Mouse (Mus musculus) kidney, adult 2 months (tissue): Measurements from ENCODE around the gene Srgap2. TPM values are rescaled to one million over a fixed set of nuclear protein-coding genes. Genes with fewer than 3 reads are reported as not detected.

Source experiments
- DNase-seq: peaks from one replicate; pipeline ENCODE4 v3.0.0; 2021
- H3K27ac ChIP-seq: fragments of 200-500 bp; 2 replicates; pipeline ENCODE4 v1.5.1; 2012; ENCODE audit warnings: low read depth, low read length, control low read depth, inconsistent platforms; ENCODE audit not compliant: insufficient read depth
- H3K27me3 ChIP-seq: fragments of 200-500 bp; replicated peaks from 2 replicates; pipeline ENCODE4 v1.6.1; 2012; ENCODE audit warnings: mild to moderate bottlenecking, moderate library complexity, low read length, inconsistent platforms; ENCODE audit not compliant: control insufficient read depth, insufficient read depth
- H3K36me3 ChIP-seq: fragments of 200-500 bp; 2 replicates; pipeline ENCODE4 v1.6.1; 2012; ENCODE audit warnings: mild to moderate bottlenecking, moderate library complexity, low read length, inconsistent platforms; ENCODE audit not compliant: control insufficient read depth, insufficient read depth
- H3K4me1 ChIP-seq: fragments of 200-500 bp; 2 replicates; pipeline ENCODE4 v1.6.1; 2011; ENCODE audit warnings: low read length; ENCODE audit not compliant: control insufficient read depth, insufficient read depth
- H3K4me3 ChIP-seq: fragments of 200-500 bp; 2 replicates; pipeline ENCODE4 v1.5.1; 2011; ENCODE audit warnings: mild to moderate bottlenecking, low read depth, low read length, control low read depth; ENCODE audit not compliant: insufficient read depth
- CTCF ChIP-seq: fragments of 200-500 bp; conservative IDR thresholded peaks from 2 replicates; pipeline ENCODE4 v1.5.1; 2011; ENCODE audit warnings: low read depth, mild to moderate bottlenecking, control low read depth, low read length, moderate library complexity, mixed read lengths; ENCODE audit not compliant: insufficient read depth, insufficient read length
- POLR2A ChIP-seq: fragments of 200-500 bp; IDR thresholded peaks from one replicate; pipeline ENCODE4 v1.6.1; 2011; ENCODE audit warnings: low read depth, low read length, control low read depth
- WGBS: fragments of 180-500 bp; shearing (Covaris S2); methylation state at CpG from one replicate; pipeline ENCODE4 v1.1.7; 2018; 5-methylcytosine and 5-hydroxymethylcytosine counted together
- polyA plus RNA-seq: library from polyadenylated mRNA; depleted of rRNA; stranded (reverse); fragments of >200 nt; gene quantifications from 2 replicates; pipeline ENCODE4 v1.2.3, GENCODE M21; 2012

The Srgap2 gene
- polyA plus RNA-seq, 1 experiment: 13.0 TPM

DNA sequence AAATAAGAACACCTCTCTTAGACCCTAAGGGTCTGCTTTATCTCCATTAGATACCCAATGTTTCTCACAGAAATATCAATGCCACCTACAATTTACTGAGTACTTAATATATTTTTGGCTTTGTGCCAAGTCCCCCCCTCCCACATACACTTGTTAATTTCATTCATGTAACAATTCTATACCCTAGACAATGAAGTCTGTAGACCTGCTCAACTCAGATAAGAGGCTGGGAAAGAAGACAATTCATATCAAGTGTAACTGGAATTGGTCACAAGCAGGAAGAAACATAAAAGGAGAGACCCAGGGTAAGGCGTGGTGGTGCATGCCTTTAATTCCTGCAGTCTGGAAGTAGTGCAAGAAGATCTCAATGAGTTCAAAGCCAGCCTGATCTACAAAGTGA, 169.9 kb downstream of the Srgap2 start:
- Histone ChIP-seq H3K27me3 (no peaks in the 10 kb centered on the region), H3K27ac (no peak overlapping the region), H3K4me1 (no peaks in the 10 kb centered on the region), H3K4me3 (no peak overlapping the region), H3K36me3 (peaks cover 6% of the 10 kb centered on the region)
- 81% methylated on average over 1 of the region's 1 CpGs for WGBS
- TF ChIP-seq POLR2A (no peak), CTCF (no peak)
- DNase-seq: no peak

DNA sequence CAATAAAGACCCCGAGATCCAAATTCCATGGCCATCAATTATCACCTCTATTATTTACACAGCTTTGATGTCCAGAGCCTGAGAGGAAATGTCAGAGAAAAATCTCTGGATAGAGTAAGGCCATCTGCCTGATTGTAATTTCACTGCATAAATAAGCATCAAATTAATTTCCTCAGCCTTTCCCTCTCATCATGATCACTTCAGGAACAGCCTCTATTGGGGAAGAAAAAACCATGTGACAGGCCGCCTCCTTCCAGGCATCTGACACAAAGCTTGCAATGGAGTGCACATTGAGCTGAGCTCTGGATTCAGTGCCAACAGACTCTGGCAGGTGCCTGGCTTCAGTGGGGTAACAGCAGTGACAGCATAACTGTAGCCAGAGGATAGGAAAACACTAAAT, 175.7 kb downstream of the Srgap2 start:
- WGBS: 58% methylated on average over 2 of the region's 2 CpGs
- no peak for TF ChIP-seq POLR2A
- no peak for TF ChIP-seq CTCF
- no peak overlapping the region for H3K4me3 ChIP-seq
- peaks cover 3% of the 10 kb centered on the region; the same call in 1 of the 2 replicates for H3K4me1 ChIP-seq
- no peak overlapping the region for H3K27ac ChIP-seq
- peaks cover 5% of the 10 kb centered on the region for H3K36me3 ChIP-seq
- no peaks in the 10 kb centered on the region for H3K27me3 ChIP-seq
- no peak for DNase-seq

DNA sequence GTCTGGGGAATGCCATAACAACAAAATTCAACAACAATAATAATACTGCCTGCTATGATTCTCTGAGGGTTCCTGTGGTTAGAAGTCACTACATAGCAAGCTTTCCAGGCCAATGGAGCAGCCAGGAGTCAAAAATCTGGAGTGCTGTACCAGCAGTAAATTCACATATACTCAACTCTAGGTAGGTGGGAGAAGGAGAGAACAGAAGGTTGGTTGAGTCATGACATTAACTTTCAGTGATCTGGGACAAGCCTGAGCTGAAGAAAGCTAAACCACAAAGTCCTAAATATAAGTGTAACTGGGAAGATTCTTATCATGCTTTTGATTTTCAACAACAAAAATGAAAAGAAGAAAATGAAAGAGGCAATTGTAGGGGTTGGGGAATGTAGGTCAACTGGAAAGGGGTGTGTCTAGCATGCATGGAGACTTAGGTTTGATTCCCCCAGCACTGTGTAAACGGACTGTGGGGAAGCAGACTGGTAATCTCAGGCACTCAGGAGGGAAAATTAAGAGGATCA, 177.1 kb downstream of the Srgap2 start:
- Histone ChIP-seq H3K27ac (no peak overlapping the region), H3K27me3 (no peaks in the 10 kb centered on the region), H3K4me3 (no peak overlapping the region), H3K4me1 (peaks cover 9% of the 10 kb centered on the region), H3K36me3 (peaks cover 1% of the 10 kb centered on the region; the same call in 1 of the 2 replicates)
- 56% methylated on average over 1 of the region's 1 CpGs for WGBS
- no peak for DNase-seq
- TF ChIP-seq POLR2A (no peak), CTCF (no peak)

DNA sequence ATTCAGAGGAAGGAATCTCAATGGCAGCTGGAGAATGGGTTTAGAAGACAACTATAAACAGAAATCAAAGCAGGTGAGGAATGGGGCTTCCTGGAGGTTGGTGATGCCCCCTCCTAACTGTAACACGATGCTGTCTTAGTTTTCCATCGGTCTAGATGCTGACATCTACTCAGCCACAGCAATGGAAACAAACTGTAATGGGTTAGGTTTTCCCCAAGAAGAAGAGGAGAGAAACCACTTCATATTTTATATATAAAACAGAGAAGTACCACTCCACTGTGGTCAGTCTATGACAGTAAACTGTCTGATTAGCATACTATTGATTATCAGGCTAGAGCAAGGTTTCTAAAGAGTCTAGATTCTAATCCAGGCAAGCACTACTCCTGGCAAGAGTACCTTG, 179.4 kb downstream of the Srgap2 start:
- WGBS: 79% methylated on average over 2 of the region's 2 CpGs
- Histone ChIP-seq H3K4me1 (peaks cover 9% of the 10 kb centered on the region), H3K27me3 (no peaks in the 10 kb centered on the region)

DNA sequence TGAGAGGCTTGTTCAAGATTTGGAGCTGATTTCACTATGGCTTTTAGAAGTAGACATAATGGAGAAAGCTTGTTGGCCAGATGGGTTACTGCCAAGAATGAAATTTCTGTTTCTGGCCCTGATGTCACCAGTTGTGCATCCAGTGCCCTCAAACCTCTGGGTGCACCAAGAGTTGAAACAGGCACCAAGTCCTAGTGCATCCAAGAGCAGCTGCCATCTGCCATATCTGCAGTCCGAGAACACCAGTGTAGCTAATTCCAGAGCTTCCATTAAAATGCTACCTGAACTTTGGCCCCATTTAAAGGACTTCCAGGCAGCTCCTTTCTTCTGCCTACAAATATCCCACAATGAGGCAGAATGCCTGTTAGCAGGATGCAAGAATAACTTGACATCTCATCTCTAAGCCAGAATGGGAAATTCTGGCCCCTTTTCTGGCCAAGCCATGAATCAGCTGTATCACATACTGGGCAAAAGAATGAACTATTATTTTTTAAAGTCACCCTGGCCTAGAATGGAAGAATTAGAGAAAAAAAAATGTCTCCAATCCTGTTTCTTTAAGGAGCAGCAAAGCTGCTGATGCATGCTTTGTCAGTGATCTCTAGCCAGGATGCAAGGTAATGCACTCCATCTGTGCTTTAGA, 180.1 kb downstream of the Srgap2 start:
- Histone ChIP-seq H3K4me3 (no peak overlapping the region), H3K27ac (no peak overlapping the region), H3K4me1 (peaks cover 9% of the 10 kb centered on the region), H3K36me3 (peaks cover 3% of the 10 kb centered on the region), H3K27me3 (no peaks in the 10 kb centered on the region)
- DNase-seq: peak; percentile 14
- no peak for TF ChIP-seq CTCF
- no peak for TF ChIP-seq POLR2A
- WGBS: 48% methylated on average over 1 of the region's 1 CpGs

More for the DNA sequence above, 179.4 kb downstream of the Srgap2 start:
- TF ChIP-seq CTCF: no peak
- H3K4me3 ChIP-seq: no peak overlapping the region
- no peak for DNase-seq
- no peak overlapping the region for H3K27ac ChIP-seq
- peaks cover 3% of the 10 kb centered on the region for H3K36me3 ChIP-seq

DNA sequence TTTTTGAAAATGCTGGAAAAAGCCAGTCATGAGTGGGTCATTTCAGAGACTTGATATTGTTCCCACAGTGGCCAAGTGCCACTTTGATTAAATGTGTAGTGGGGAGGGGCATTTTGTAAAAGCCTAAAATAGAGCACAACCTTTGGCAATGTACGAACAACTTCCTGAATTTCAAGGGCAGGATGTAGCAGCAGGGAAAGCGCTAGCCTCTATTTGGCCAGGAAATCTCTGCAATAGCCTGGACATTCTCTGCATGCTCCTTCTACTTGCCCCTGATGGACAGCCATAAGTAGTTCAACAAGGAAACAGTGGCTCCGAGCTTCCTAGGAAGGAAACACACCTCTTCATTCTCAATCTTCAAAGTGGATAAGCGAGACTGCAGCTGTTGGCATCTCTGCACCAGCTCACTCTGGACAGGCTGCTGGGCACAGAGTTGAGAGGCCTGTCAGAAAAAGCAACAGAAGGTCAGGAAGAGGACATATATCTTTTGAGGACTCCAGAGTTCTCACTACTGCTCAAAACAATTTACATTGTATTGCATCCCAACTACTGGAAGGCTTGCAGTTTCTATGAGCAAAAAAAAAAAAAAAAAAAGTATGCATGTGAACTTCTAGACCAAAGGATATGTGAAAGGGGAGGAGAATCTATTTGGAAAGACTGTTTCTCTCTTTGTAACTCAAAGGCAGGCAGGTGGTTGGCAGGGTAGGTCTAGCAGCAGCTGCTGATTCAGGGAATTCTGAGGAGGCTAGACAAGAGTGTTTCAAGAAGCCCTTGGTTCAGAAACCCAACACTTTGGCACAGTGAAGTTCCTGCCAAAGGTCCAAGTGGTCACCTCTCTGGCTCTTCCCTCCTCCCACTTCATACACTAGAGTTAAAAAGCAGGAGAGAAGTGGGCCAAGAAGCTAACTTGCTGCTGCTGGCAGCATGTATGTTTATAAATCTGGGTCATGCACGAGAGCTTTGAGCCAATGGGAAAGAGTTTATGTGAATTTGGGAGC, 181.4 kb downstream of the Srgap2 start:
- no peak overlapping the region; the same call in 1 of the 2 replicates for H3K27ac ChIP-seq
- no peaks in the 10 kb centered on the region for H3K27me3 ChIP-seq
- 52% methylated on average over 5 of the region's 5 CpGs for WGBS
- H3K4me1 ChIP-seq: peaks cover 9% of the 10 kb centered on the region
- H3K4me3 ChIP-seq: no peak overlapping the region
- no peak for TF ChIP-seq CTCF
- TF ChIP-seq POLR2A: no peak
- peaks cover 3% of the 10 kb centered on the region for H3K36me3 ChIP-seq
- peak; percentile 80 for DNase-seq

DNA sequence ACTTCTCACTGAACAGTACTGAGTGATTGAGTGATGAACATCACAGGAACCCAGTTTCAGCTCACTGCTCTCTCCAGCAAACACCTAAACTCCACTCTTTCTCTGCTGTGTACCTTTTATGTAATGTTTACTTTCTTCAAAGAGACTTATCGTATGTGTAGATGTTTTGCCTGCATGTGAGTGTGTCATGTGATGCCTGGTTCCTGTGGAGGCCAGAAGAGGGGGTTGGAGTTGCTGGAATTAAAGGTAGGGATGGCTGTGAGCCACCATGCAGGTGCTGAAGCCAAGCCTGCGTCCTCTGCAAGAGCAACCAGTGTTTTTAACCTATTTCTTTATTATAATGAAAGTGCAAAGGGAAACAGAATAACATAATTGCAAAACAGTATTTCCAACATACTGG, 182.5 kb downstream of the Srgap2 start:
- H3K27ac ChIP-seq: no peak overlapping the region
- H3K4me3 ChIP-seq: no peak overlapping the region
- H3K36me3 ChIP-seq: peaks cover 3% of the 10 kb centered on the region; the same call in 1 of the 2 replicates
- H3K27me3 ChIP-seq: no peaks in the 10 kb centered on the region
- TF ChIP-seq CTCF (peak; percentile 26; the same call in 1 of the 2 replicates), POLR2A (no peak)
- H3K4me1 ChIP-seq: peaks cover 9% of the 10 kb centered on the region
- WGBS: 59% methylated on average over 2 of the region's 2 CpGs
- DNase-seq: peak; percentile 12
